Mouse (Mus musculus) ovary, postnatal 14 days (tissue): ENCODE measurements around the gene Psip1.
A peak's percentile ranks its signal among the peaks of the same experiment; 100 is the strongest.
"Not testable (repeated sequence)": the region's sequence is repeated elsewhere in the genome, so short reads cannot be mapped to it uniquely, and the experiment has no call there.

Experiments used
- DNase-seq: peaks from one replicate; pipeline ENCODE4 v3.0.0; 2022; ENCODE audit warnings: low spot score

Gene Psip1

GRCm38 (mm10) chr4:83500154-83501036 is 14.1 kb upstream of the Psip1 start:
- no peak for DNase-seq

- not testable (repeated sequence) for DNase-seq
Measured at GRCm38 (mm10) chr4:83497013-83497412, 10.8 kb upstream of the Psip1 start.

GRCm38 (mm10) chr4:83493112-83493511 is 6.9 kb upstream of the Psip1 start:
- no peak for DNase-seq

GRCm38 (mm10) chr4:83489121-83489520 is 2.9 kb upstream of the Psip1 start:
- DNase-seq, result no peak

GRCm38 (mm10) chr4:83485735-83486116 is 533 bp downstream of the Psip1 start:
- peak; percentile 62 for DNase-seq

GRCm38 (mm10) chr4:83485250-83485649 is 1.0 kb downstream of the Psip1 start:
- DNase-seq, result no peak

GRCm38 (mm10) chr4:83468208-83468607 is 18.1 kb downstream of the Psip1 start:
- no peak for DNase-seq

GRCm38 (mm10) chr4:83467615-83468014 is 18.6 kb downstream of the Psip1 start:
- no peak for DNase-seq

- DNase-seq, result no peak
Measured at GRCm38 (mm10) chr4:83464827-83465226, 21.4 kb downstream of the Psip1 start.

- DNase-seq, result no peak
Measured at GRCm38 (mm10) chr4:83460106-83460505, 26.2 kb downstream of the Psip1 start.

- no peak for DNase-seq
Measured at GRCm38 (mm10) chr4:83450785-83451184, 35.5 kb downstream of the Psip1 start.

- no peak for DNase-seq
Measured at GRCm38 (mm10) chr4:83441050-83441449, 45.2 kb downstream of the Psip1 start.

- DNase-seq, result no peak
Measured at GRCm38 (mm10) chr4:83439045-83439444, 47.2 kb downstream of the Psip1 start.

- no peak for DNase-seq
Measured at GRCm38 (mm10) chr4:83438116-83438515, 48.1 kb downstream of the Psip1 start.

GRCm38 (mm10) chr4:83436375-83436774 is 49.9 kb downstream of the Psip1 start:
- no peak for DNase-seq

- no peak for DNase-seq
Measured at GRCm38 (mm10) chr4:83432901-83433300, 53.4 kb downstream of the Psip1 start.

GRCm38 (mm10) chr4:83431950-83432349 is 54.3 kb downstream of the Psip1 start:
- DNase-seq, result no peak

GRCm38 (mm10) chr4:83428845-83429244 is 57.4 kb downstream of the Psip1 start:
- DNase-seq, result no peak

GRCm38 (mm10) chr4:83427696-83428095 is 58.6 kb downstream of the Psip1 start:
- DNase-seq, result no peak

GRCm38 (mm10) chr4:83427141-83427540 is 59.1 kb downstream of the Psip1 start:
- no peak for DNase-seq

GRCm38 (mm10) chr4:83425119-83425518 is 61.1 kb downstream of the Psip1 start:
- DNase-seq, result no peak

GRCm38 (mm10) chr4:83423641-83424040 is 62.6 kb downstream of the Psip1 start:
- DNase-seq, result no peak

GRCm38 (mm10) chr4:83418781-83419180 is 67.5 kb downstream of the Psip1 start:
- DNase-seq, result no peak

- DNase-seq, result no peak
Measured at GRCm38 (mm10) chr4:83417820-83418186, 68.5 kb downstream of the Psip1 start.
